Mouse (Mus musculus): ENCODE measurements at regions not wholly inside any gene's neighbourhood (a gene's known extent, or its start where the extent isn't known, plus 50 kb on each side); places are given as distances from the start of the nearest gene placed in this dataset.

DNA sequence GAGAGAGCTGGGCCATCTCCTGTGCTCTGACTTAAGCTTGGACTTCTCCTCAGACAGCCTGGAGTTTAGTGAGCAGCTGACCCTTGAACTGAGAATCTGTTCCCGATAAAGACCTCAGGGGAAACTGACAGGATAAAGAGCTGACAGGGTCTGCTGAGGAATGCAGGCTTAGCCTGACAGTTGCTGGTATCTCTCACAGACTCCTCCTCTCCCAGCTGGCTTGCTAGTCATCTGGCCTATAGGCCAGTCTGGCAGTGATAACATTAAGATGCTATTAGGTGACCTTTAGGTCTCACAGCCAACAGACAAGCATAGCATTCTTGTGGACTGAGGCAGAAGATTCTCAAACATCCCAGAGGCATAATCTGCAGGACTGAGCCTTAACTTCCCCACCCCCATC, 111.4 kb downstream of the Adamts15 start:
- TF ChIP-seq GATA1 (IDR thresholded peaks at IDR 0.05; ENCODE audit: borderline replicate concordance, low read length) (no peak), FLI1 (IDR thresholded peaks at IDR 0.05; ENCODE audit: low read length) (no peak)

Data from megakaryocyte, embryonic 14.5 days (primary cell).